Mouse (Mus musculus) forebrain, embryonic 11.5 days (tissue): ENCODE measurements around the gene 6430571L13Rik. TPM values are rescaled to one million over a fixed set of nuclear protein-coding genes. Genes with fewer than 3 reads are reported as not detected.

Source experiments
- ATAC-seq: fragments of 200-750 bp; cut with Nextera tagmentation; replicated peaks from 2 replicates; pipeline ENCODE4 v1.8.0; 2017; ENCODE audit warnings: moderate TSS enrichment; ENCODE audit not compliant: low FRiP score
- DNase-seq: peaks from one replicate; pipeline ENCODE4 v3.0.0-alpha.2; 2017; ENCODE audit warnings: low spot score
- H3K27ac ChIP-seq: fragments of 300-500 bp; sonication (generic); 2 replicates; pipeline ENCODE4 v1.5.1; 2014; ENCODE audit warnings: low read depth, low read length
- H3K27me3 ChIP-seq: fragments of 300-500 bp; sonication (generic); 2 replicates; pipeline ENCODE4 v1.6.1; 2014; ENCODE audit warnings: mild to moderate bottlenecking, low read length, mixed read lengths; ENCODE audit not compliant: control insufficient read depth, insufficient read depth
- H3K36me3 ChIP-seq: fragments of 300-500 bp; sonication (generic); 2 replicates; pipeline ENCODE4 v1.6.1; 2014; ENCODE audit warnings: mild to moderate bottlenecking, low read length, moderate library complexity, mixed read lengths; ENCODE audit not compliant: control insufficient read depth, insufficient read depth
- H3K4me1 ChIP-seq: fragments of 300-500 bp; sonication (generic); replicated peaks from 2 replicates; pipeline ENCODE4 v1.6.1; 2014; ENCODE audit warnings: low read length, mixed read lengths; ENCODE audit not compliant: control insufficient read depth, insufficient read depth
- H3K4me2 ChIP-seq: fragments of 300-500 bp; sonication (generic); 2 replicates; pipeline ENCODE4 v1.6.1; 2014; ENCODE audit warnings: low read depth, mild to moderate bottlenecking, low read length, moderate library complexity, mixed read lengths; ENCODE audit not compliant: severe bottlenecking
- H3K4me3 ChIP-seq: fragments of 300-500 bp; sonication (generic); 2 replicates; pipeline ENCODE4 v1.5.1; 2014; ENCODE audit warnings: low read depth, low read length
- H3K9ac ChIP-seq: fragments of 300-500 bp; sonication (generic); 2 replicates; pipeline ENCODE4 v1.6.1; 2014; ENCODE audit warnings: low read length
- H3K9me3 ChIP-seq: fragments of 300-500 bp; sonication (generic); 2 replicates; pipeline ENCODE4 v1.6.1; 2016; ENCODE audit warnings: low read length, mixed read lengths; ENCODE audit not compliant: control insufficient read depth
- WGBS: fragments of 180-500 bp; shearing (Covaris S2); extraction: QIAGEN DNeasy Blood & Tissue Kit; methylation state at CpG from one replicate; pipeline ENCODE4 v1.1.7; 2014; 5-methylcytosine and 5-hydroxymethylcytosine counted together
- polyA plus RNA-seq: library from polyadenylated mRNA; unstranded; fragments of >200 nt; fragmentation: Nextera tagmentation; extraction: Ambion mirVana; gene quantifications from 2 replicates; pipeline ENCODE4 v1.2.1, GENCODE M21; 2014

The 6430571L13Rik gene
- polyA plus RNA-seq, 1 experiment from 2014 or later = 1.3 TPM

- Histone ChIP-seq H3K4me3 (peak overlapping the region; percentile 61), H3K4me1 (no peaks in the 10 kb centered on the region; the same call in 1 of the 2 replicates), H3K27ac (no peak overlapping the region), H3K9me3 (no peaks in the 10 kb centered on the region), H3K27me3 (no peaks in the 10 kb centered on the region; the same call in 1 of the 2 replicates), H3K36me3 (no peaks in the 10 kb centered on the region), H3K4me2 (peak overlapping the region; percentile 90), H3K9ac (peak overlapping the region; percentile 71)
- 59% methylated on average over 12 of the region's 12 CpGs for WGBS
- DNase-seq = no peak
- ATAC-seq = no peak
Measured at GRCm38 (mm10) chr9:107340911-107341645, 676 bp downstream of the 6430571L13Rik start.

DNA sequence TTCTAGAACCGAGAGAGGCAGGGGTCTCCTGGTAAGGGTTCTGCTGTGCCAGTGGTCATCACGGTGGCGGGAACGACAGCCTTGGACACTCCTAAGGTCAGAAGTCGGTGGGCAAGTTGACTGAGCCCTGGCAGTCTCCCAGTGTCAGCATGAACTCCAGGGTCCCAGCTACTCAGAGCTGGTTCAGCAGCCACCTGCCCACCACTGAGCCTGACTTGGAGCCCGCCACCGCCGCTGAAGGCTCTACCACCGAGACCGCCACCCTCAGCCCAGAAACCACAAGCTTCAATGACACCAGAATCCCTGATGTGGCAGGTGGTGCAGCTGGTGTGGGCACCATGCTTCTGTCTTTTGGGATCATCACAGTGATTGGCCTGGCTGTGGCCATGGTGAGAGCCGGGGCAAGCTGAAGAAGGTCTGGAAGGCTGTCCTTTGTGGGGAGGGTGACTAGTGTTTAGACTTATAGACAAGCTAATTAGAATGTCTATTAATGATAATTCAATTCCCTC, 1.9 kb downstream of the 6430571L13Rik start:
- Histone ChIP-seq H3K4me2 (no peak overlapping the region), H3K27me3 (no peaks in the 10 kb centered on the region; the same call in 1 of the 2 replicates), H3K4me1 (no peaks in the 10 kb centered on the region; the same call in 1 of the 2 replicates), H3K27ac (no peak overlapping the region), H3K4me3 (no peak overlapping the region), H3K36me3 (no peaks in the 10 kb centered on the region), H3K9me3 (no peaks in the 10 kb centered on the region), H3K9ac (no peak overlapping the region)
- ATAC-seq (no peak), DNase-seq (no peak)
- WGBS = 90% methylated on average over 11 of the region's 11 CpGs

DNA sequence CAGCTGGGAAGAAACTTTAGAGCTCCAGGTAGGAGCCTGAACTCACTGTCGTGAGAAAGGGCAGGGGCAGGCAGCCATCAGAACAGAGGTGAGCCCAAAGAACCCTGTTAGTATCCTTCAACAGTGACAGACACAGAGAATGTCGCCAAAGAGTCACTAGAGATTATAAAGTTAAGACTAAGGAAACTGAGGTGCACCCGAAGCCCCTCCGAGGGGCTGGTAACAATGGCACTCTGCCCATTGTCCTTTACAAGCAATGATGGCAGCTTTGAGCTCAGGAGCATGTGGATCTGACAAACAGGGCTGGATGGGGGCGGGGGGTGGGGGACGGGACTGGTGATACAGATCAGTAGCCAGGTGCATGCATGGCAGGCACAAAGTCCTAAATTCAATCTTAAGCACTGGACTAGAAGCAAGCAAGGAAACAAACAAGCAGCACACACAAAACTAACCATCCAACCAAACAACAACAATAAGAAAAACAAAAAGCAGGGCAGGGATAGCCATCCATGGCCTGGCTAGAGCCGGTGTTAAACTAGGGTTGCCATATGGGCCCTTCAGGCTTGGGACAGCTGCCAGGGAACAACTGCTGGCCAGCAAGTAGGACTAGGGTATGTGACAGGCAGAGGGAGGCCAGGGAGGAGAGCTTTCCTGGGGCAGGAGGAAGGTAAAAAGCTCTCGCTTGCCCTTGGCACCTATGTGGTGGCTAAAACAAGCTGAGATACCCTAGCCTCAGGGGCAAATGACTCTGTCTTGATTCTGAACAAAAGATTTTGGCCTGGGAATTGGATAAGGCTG, 2.9 kb downstream of the 6430571L13Rik start:
- no peaks in the 10 kb centered on the region for H3K36me3 ChIP-seq
- H3K27ac ChIP-seq = no peak overlapping the region
- ATAC-seq = no peak
- WGBS = 73% methylated on average over 8 of the region's 8 CpGs
- H3K4me2 ChIP-seq = no peak overlapping the region
- no peak overlapping the region for H3K9ac ChIP-seq
- no peaks in the 10 kb centered on the region; the same call in 1 of the 2 replicates for H3K4me1 ChIP-seq
- H3K9me3 ChIP-seq = no peaks in the 10 kb centered on the region
- H3K27me3 ChIP-seq = no peaks in the 10 kb centered on the region; the same call in 1 of the 2 replicates
- no peak overlapping the region for H3K4me3 ChIP-seq
- no peak for DNase-seq

GRCm38 (mm10) chr9:107344027-107344426, 3.6 kb downstream of the 6430571L13Rik start:
- Histone ChIP-seq H3K4me3 (no peak overlapping the region), H3K36me3 (no peaks in the 10 kb centered on the region), H3K27me3 (no peaks in the 10 kb centered on the region; the same call in 1 of the 2 replicates), H3K9ac (no peak overlapping the region), H3K4me1 (no peaks in the 10 kb centered on the region), H3K4me2 (no peak overlapping the region), H3K9me3 (no peaks in the 10 kb centered on the region), H3K27ac (no peak overlapping the region)
- no peak for ATAC-seq
- 69% methylated on average over 6 of the region's 6 CpGs for whole genome bisulfite sequencing
- no peak for DNase-seq

DNA sequence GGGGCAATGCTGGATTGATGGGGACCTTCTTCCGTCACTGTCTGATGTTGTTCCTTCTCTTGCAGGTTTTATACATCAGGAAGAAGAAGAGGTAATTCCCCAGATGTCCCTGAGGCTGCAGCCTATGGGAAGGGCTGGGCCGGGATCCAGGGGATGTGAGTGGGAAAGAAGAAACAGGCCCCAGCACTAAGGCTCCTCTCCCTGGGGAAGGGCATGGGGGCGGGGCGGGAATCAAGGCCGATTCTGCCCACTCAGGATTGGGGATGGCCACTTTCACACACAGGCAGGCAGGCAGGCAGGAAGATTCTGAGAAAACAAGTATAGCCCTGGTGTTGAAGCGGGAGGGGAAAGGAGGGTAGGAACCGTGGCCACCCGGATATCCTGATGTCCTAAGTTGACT, 5.7 kb downstream of the 6430571L13Rik start:
- ATAC-seq (no peak), DNase-seq (no peak)
- Histone ChIP-seq H3K27ac (no peak overlapping the region), H3K4me2 (no peak overlapping the region), H3K4me1 (no peaks in the 10 kb centered on the region), H3K9me3 (no peaks in the 10 kb centered on the region), H3K9ac (no peak overlapping the region), H3K4me3 (no peak overlapping the region), H3K36me3 (no peaks in the 10 kb centered on the region), H3K27me3 (no peaks in the 10 kb centered on the region; the same call in 1 of the 2 replicates)
- WGBS = 88% methylated on average over 8 of the region's 8 CpGs

DNA sequence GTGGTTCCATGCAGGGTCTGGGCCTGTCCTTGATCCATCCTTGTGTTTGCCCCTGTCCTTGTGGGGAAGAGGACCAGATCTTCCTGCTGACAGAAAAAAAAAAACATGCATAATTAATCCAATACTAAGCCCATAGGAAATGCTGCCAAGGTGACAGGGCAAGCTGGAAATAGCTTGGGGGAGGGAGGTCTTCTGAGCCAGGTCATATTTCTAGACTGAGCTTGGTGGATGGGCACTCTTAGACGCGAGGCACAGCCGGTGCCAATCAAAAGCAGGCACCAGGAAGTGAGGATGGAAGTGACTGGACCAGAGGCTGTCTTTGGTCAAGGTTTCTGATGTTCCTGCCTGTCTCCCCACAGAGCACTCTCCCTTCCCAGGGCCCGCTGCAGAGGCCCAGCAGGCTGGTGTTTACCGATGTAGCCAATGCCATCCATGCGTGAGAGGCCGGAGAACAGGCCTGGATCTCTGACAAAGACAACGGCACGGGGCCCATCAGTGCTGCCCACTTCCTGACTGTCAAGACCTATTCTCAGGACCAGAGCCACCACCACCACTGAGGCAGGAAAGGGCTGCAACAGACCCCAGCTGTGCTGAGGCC, 7.3 kb downstream of the 6430571L13Rik start:
- Histone ChIP-seq H3K4me3 (no peak overlapping the region), H3K27me3 (no peaks in the 10 kb centered on the region), H3K9ac (no peak overlapping the region), H3K4me2 (no peak overlapping the region), H3K36me3 (no peaks in the 10 kb centered on the region), H3K27ac (no peak overlapping the region), H3K4me1 (no peaks in the 10 kb centered on the region), H3K9me3 (no peaks in the 10 kb centered on the region)
- WGBS = 87% methylated on average over 9 of the region's 9 CpGs
- DNase-seq = no peak
- no peak for ATAC-seq

DNA sequence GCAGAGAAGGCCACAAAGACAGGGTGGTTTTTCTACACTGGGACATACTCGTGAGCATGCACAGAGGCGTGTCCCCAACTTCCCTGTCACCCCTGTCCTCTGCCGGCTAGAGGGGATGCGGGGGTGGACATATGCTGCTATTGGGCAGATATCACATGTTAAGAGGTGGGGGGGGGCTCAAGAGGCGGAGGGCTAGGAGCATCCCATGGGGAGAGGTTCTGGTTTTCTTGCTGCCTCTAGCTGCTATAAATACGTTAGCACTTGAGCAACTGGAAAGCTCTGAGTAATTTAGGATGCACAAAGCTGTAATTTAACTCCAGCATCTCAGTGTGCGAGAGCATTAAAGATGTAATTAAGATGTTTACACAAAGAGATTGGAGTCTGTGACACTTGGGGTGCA, 8.9 kb downstream of the 6430571L13Rik start:
- Histone ChIP-seq H3K4me1 (no peaks in the 10 kb centered on the region), H3K4me3 (no peak overlapping the region), H3K36me3 (no peaks in the 10 kb centered on the region), H3K9me3 (no peaks in the 10 kb centered on the region), H3K27me3 (no peaks in the 10 kb centered on the region), H3K4me2 (no peak overlapping the region), H3K9ac (no peak overlapping the region), H3K27ac (no peak overlapping the region)
- no peak for ATAC-seq
- no peak for DNase-seq
- WGBS = 73% methylated on average over 7 of the region's 7 CpGs

DNA sequence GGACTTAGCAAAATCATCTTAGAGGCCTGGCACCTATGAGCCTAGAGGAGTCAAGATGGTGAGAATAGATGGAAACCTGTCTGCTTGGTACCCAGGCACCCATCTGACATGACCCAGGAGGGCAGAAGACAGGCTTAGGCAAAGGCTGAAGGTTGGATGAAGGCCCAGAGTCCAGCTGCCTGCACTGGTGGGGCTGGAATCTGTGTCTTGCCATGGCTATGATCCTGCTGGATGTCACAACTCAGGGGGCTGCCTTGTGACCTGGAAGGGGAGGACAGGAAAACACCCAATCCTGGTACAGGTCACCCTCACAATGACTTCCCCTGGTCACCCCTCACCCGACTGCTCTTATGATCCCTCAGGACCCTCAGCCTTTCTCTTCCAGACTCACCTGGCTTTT, 14.4 kb downstream of the 6430571L13Rik start:
- no peaks in the 10 kb centered on the region for H3K36me3 ChIP-seq
- 64% methylated on average over 1 of the region's 1 CpGs for WGBS
- H3K4me1 ChIP-seq = no peaks in the 10 kb centered on the region
- no peaks in the 10 kb centered on the region for H3K9me3 ChIP-seq
- DNase-seq = no peak
- no peaks in the 10 kb centered on the region for H3K27me3 ChIP-seq
- H3K4me2 ChIP-seq = no peak overlapping the region
- no peak overlapping the region for H3K9ac ChIP-seq
- no peak overlapping the region for H3K4me3 ChIP-seq
- no peak overlapping the region for H3K27ac ChIP-seq
- no peak for ATAC-seq
